Mouse (Mus musculus) midbrain, embryonic 11.5 days (tissue): Measurements from ENCODE around the gene Atp2b2. TPM values are rescaled to one million over a fixed set of nuclear protein-coding genes. Genes with fewer than 3 reads are reported as not detected.

Experiments
- ATAC-seq: fragments of 200-750 bp; cut with Nextera tagmentation; 2 replicates; pipeline ENCODE4 v1.8.0; 2017; ENCODE audit warnings: moderate TSS enrichment, moderate library complexity; ENCODE audit not compliant: low FRiP score
- DNase-seq: peaks from one replicate; pipeline ENCODE4 v3.0.0; 2015; ENCODE audit warnings: low spot score; ENCODE audit errors: missing footprints
- H3K27ac ChIP-seq: fragments of 300-500 bp; sonication (generic); 2 replicates; pipeline ENCODE4 v1.5.1; 2014; ENCODE audit warnings: low read depth, low read length
- H3K27me3 ChIP-seq: fragments of 300-500 bp; sonication (generic); 2 replicates; pipeline ENCODE4 v1.6.1; 2014; ENCODE audit warnings: mild to moderate bottlenecking, low read length, moderate library complexity, mixed read lengths; ENCODE audit not compliant: control insufficient read depth, insufficient read depth
- H3K36me3 ChIP-seq: fragments of 300-500 bp; sonication (generic); 2 replicates; pipeline ENCODE4 v1.6.1; 2014; ENCODE audit warnings: mild to moderate bottlenecking, low read length, moderate library complexity, mixed read lengths; ENCODE audit not compliant: control insufficient read depth, insufficient read depth
- H3K4me1 ChIP-seq: fragments of 300-500 bp; sonication (generic); 2 replicates; pipeline ENCODE4 v1.6.1; 2014; ENCODE audit warnings: low read length; ENCODE audit not compliant: control insufficient read depth, insufficient read depth
- H3K4me2 ChIP-seq: fragments of 300-500 bp; sonication (generic); 2 replicates; pipeline ENCODE4 v1.6.1; 2014; ENCODE audit warnings: mild to moderate bottlenecking, moderate library complexity
- H3K4me3 ChIP-seq: fragments of 300-500 bp; sonication (generic); 2 replicates; pipeline ENCODE4 v1.5.1; 2014; ENCODE audit warnings: low read depth, low read length
- H3K9ac ChIP-seq: fragments of 300-500 bp; sonication (generic); 2 replicates; pipeline ENCODE4 v1.6.1; 2014; ENCODE audit warnings: low read length
- H3K9me3 ChIP-seq: fragments of 300-500 bp; sonication (generic); 2 replicates; pipeline ENCODE4 v1.6.1; 2016; ENCODE audit warnings: low read length; ENCODE audit not compliant: control insufficient read depth
- WGBS: fragments of 180-500 bp; shearing (Covaris S2); extraction: QIAGEN DNeasy Blood & Tissue Kit; methylation state at CpG from one replicate; pipeline ENCODE4 v1.1.7; 2014; 5-methylcytosine and 5-hydroxymethylcytosine counted together
- polyA plus RNA-seq: library from polyadenylated mRNA; unstranded; fragments of >200 nt; fragmentation: Nextera tagmentation; extraction: Ambion mirVana; gene quantifications from 2 replicates; pipeline ENCODE4 v1.2.1, GENCODE M21; 2014

The Atp2b2 gene
- polyA plus RNA-seq, 1 experiment from 2014 or later, result 1.7 TPM

DNA sequence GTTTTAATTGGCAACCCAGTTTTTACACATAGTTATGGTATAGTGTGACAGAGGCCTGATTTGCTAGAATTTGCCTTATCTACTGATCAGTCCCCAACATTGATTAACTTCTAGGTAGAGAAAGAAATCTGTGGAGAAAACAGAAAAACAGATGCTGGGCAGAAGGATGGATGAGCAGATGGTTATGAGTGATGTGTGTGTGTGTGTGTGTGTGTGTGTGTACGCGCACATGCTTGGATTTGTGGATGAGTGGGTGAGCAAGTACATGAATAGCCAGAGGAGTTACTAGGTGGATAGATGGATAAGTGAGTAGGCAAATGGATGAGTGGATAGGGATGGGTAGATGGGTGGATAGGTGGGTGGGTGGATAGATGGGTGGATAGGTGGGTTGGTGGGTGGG, 20.7 kb upstream of the Atp2b2 start:
- no peaks in the 10 kb centered on the region for H3K27me3 ChIP-seq
- no peak overlapping the region for H3K27ac ChIP-seq
- ATAC-seq, result no peak
- WGBS, result 88% methylated on average over 2 of the region's 2 CpGs
- H3K4me2 ChIP-seq, result no peak overlapping the region
- no peak for DNase-seq
- no peaks in the 10 kb centered on the region for H3K9me3 ChIP-seq
- H3K4me1 ChIP-seq, result no peaks in the 10 kb centered on the region
- no peaks in the 10 kb centered on the region for H3K36me3 ChIP-seq
- no peak overlapping the region for H3K9ac ChIP-seq
- H3K4me3 ChIP-seq, result no peak overlapping the region

- Histone ChIP-seq H3K27me3 (no peaks in the 10 kb centered on the region), H3K4me1 (no peaks in the 10 kb centered on the region), H3K4me2 (no peak overlapping the region), H3K4me3 (no peak overlapping the region), H3K9ac (no peak overlapping the region), H3K27ac (no peak overlapping the region), H3K9me3 (no peaks in the 10 kb centered on the region), H3K36me3 (no peaks in the 10 kb centered on the region)
- ATAC-seq, result no peak
- DNase-seq, result no peak
Observed at GRCm38 (mm10) chr6:114062688-114063087, 20.3 kb upstream of the Atp2b2 start.

DNA sequence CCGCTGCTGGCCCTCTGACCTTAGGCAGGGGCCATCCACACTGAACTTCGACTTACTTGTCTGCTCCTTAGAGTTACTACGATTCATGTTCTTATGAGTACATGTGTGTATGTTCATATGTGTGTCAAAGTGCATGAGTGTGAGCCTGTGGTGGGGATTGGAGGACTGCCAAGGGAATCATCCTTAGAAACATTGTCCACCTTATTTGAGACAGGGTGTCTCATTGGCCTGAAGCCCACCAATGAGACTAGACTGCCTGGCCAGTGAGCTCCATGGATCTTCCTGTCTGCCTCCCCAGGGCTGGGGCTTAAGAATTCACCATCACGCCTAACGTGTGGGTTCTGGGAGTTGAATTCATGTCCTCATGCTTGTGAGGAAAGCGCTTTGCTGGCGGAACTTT, 16.8 kb upstream of the Atp2b2 start:
- Histone ChIP-seq H3K36me3 (no peaks in the 10 kb centered on the region), H3K4me2 (no peak overlapping the region), H3K9ac (no peak overlapping the region), H3K27me3 (no peaks in the 10 kb centered on the region), H3K27ac (no peak overlapping the region), H3K4me3 (no peak overlapping the region), H3K9me3 (no peaks in the 10 kb centered on the region), H3K4me1 (no peaks in the 10 kb centered on the region)
- no peak for ATAC-seq
- WGBS, result 85% methylated on average over 7 of the region's 7 CpGs
- no peak for DNase-seq

- Histone ChIP-seq H3K27ac (no peak overlapping the region), H3K27me3 (no peaks in the 10 kb centered on the region), H3K4me1 (no peaks in the 10 kb centered on the region), H3K4me2 (no peak overlapping the region), H3K36me3 (no peaks in the 10 kb centered on the region), H3K9me3 (no peaks in the 10 kb centered on the region), H3K4me3 (no peak overlapping the region), H3K9ac (no peak overlapping the region)
- ATAC-seq (no peak), DNase-seq (no peak)
- 79% methylated on average over 15 of the region's 15 CpGs for WGBS
Observed at GRCm38 (mm10) chr6:114058030-114058808, 15.8 kb upstream of the Atp2b2 start.

- Histone ChIP-seq H3K4me3 (no peak overlapping the region), H3K36me3 (no peaks in the 10 kb centered on the region), H3K9ac (no peak overlapping the region), H3K27ac (no peak overlapping the region), H3K4me1 (no peaks in the 10 kb centered on the region), H3K9me3 (no peaks in the 10 kb centered on the region), H3K27me3 (no peaks in the 10 kb centered on the region), H3K4me2 (no peak overlapping the region)
- DNase-seq, result no peak
- ATAC-seq, result no peak
- 86% methylated on average over 7 of the region's 7 CpGs for whole genome bisulfite sequencing
Observed at GRCm38 (mm10) chr6:114055311-114055710, 12.9 kb upstream of the Atp2b2 start.

GRCm38 (mm10) chr6:114044962-114045361, 2.5 kb upstream of the Atp2b2 start:
- Histone ChIP-seq H3K36me3 (no peaks in the 10 kb centered on the region), H3K27me3 (peaks cover 26% of the 10 kb centered on the region), H3K27ac (no peak overlapping the region), H3K4me2 (no peak overlapping the region), H3K9me3 (no peaks in the 10 kb centered on the region), H3K4me1 (peaks cover 2% of the 10 kb centered on the region; the same call in 1 of the 2 replicates), H3K9ac (no peak overlapping the region), H3K4me3 (no peak overlapping the region)
- DNase-seq, result no peak
- ATAC-seq, result no peak
- 80% methylated on average over 8 of the region's 8 CpGs for WGBS

GRCm38 (mm10) chr6:114042836-114043235, 423 bp upstream of the Atp2b2 start:
- Histone ChIP-seq H3K27me3 (peaks cover 26% of the 10 kb centered on the region), H3K9me3 (no peaks in the 10 kb centered on the region), H3K9ac (no peak overlapping the region), H3K4me1 (peaks cover 2% of the 10 kb centered on the region; the same call in 1 of the 2 replicates), H3K4me2 (no peak overlapping the region), H3K4me3 (no peak overlapping the region), H3K36me3 (no peaks in the 10 kb centered on the region), H3K27ac (no peak overlapping the region)
- ATAC-seq (no peak), DNase-seq (no peak)
- 80% methylated on average over 7 of the region's 7 CpGs for WGBS

DNA sequence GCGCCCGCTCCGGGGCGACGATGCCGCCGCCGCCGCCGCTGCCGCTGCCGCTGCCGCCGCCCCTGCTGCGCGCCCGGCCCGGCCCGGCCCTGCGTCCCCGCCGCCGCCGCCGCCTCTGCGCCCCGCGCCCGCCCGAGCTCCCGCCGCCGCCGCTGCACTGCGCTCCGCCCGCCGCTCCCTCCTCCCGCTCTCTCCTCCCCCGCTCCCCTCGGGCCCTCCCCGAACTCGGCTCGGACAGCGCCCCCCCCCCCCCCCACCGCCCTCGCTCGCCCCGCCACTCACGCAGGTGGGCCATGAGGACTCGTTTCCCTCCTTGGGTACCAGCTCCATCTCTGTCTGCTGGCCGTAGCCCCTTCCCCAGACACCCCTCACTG, 515 bp downstream of the Atp2b2 start:
- no peaks in the 10 kb centered on the region for H3K36me3 ChIP-seq
- peak overlapping the region; percentile 52 for H3K4me3 ChIP-seq
- ATAC-seq (0 out of 2 replicates have a peak, but pooled peaks have one; percentile 38), DNase-seq (no peak)
- WGBS, result 3% methylated on average over 12 of the region's 52 CpGs
- H3K4me1 ChIP-seq, result peaks cover 2% of the 10 kb centered on the region; the same call in 1 of the 2 replicates
- H3K27ac ChIP-seq, result no peak overlapping the region
- no peaks in the 10 kb centered on the region for H3K9me3 ChIP-seq
- peaks cover 26% of the 10 kb centered on the region for H3K27me3 ChIP-seq
- peak overlapping the region; percentile 58 for H3K9ac ChIP-seq
- peak overlapping the region; percentile 100 for H3K4me2 ChIP-seq

- H3K9ac ChIP-seq, result peak overlapping the region; percentile 58
- no peaks in the 10 kb centered on the region for H3K36me3 ChIP-seq
- H3K9me3 ChIP-seq, result no peaks in the 10 kb centered on the region
- peaks cover 26% of the 10 kb centered on the region for H3K27me3 ChIP-seq
- H3K4me1 ChIP-seq, result peaks cover 2% of the 10 kb centered on the region; the same call in 1 of the 2 replicates
- peak overlapping the region; percentile 52 for H3K4me3 ChIP-seq
- DNase-seq (peak; percentile 90), ATAC-seq (peak; percentile 40; the same call in 1 of the 2 replicates)
- H3K27ac ChIP-seq, result no peak overlapping the region
- H3K4me2 ChIP-seq, result peak overlapping the region; percentile 100
- 1% methylated on average over 37 of the region's 39 CpGs for WGBS
Observed at GRCm38 (mm10) chr6:114041097-114041910, 1.1 kb downstream of the Atp2b2 start.
